Mouse (Mus musculus) left cerebral cortex, adult 9 months (tissue): Measurements from ENCODE around the gene Phox2b.
A peak's percentile ranks its signal among the peaks of the same experiment; 100 is the strongest.

Experiments used
- DNase-seq, 2 experiments: peaks; one replicate each; pipeline ENCODE4 v3.0.0; 2022; ENCODE audit warnings: low spot score in 2 of 2

Phox2b gene

GRCm38 (mm10) chr5:67098733-67099323 is at the start of gene Phox2b:
TSS of gene Phox2b (minus strand) at chr5:67099301.
- no peak for DNase-seq

GRCm38 (mm10) chr5:67142622-67143021 is 43.5 kb upstream of the Phox2b start:
- no peak for DNase-seq

- DNase-seq, result no peak
Observed at GRCm38 (mm10) chr5:67139052-67140015, 40.2 kb upstream of the Phox2b start.

GRCm38 (mm10) chr5:67138643-67139042 is 39.5 kb upstream of the Phox2b start:
- no peak for DNase-seq

GRCm38 (mm10) chr5:67134698-67135097 is 35.6 kb upstream of the Phox2b start:
- DNase-seq, result no peak

GRCm38 (mm10) chr5:67131671-67132070 is 32.6 kb upstream of the Phox2b start:
- no peak for DNase-seq

GRCm38 (mm10) chr5:67106261-67106660 is 7.2 kb upstream of the Phox2b start:
- DNase-seq, result no peak

GRCm38 (mm10) chr5:67103016-67103415 is 3.9 kb upstream of the Phox2b start:
- no peak for DNase-seq

- DNase-seq, result no peak
Observed at GRCm38 (mm10) chr5:67101793-67102600, 2.9 kb upstream of the Phox2b start.

GRCm38 (mm10) chr5:67101395-67101760 is 2.3 kb upstream of the Phox2b start:
- no peak for DNase-seq

- no peak for DNase-seq
Observed at GRCm38 (mm10) chr5:67100564-67101394, 1.7 kb upstream of the Phox2b start.

- peak in 1 of 2 experiments; percentile 3 for DNase-seq
Observed at GRCm38 (mm10) chr5:67099393-67100271, 531 bp upstream of the Phox2b start.

GRCm38 (mm10) chr5:67098051-67098732 is 909 bp downstream of the Phox2b start:
- DNase-seq, result no peak

- peak in 1 of 2 experiments; percentile 3 for DNase-seq
Observed at GRCm38 (mm10) chr5:67097106-67098050, 1.7 kb downstream of the Phox2b start.

GRCm38 (mm10) chr5:67096378-67096771 is 2.7 kb downstream of the Phox2b start:
- no peak for DNase-seq

GRCm38 (mm10) chr5:67095651-67096377 is 3.3 kb downstream of the Phox2b start:
- DNase-seq, result no peak

GRCm38 (mm10) chr5:67095153-67095552 is 3.9 kb downstream of the Phox2b start:
- DNase-seq, result no peak

GRCm38 (mm10) chr5:67093991-67094390 is 5.1 kb downstream of the Phox2b start:
- DNase-seq, result no peak
